Mouse (Mus musculus): ENCODE results near the gene P3h1. TPM values are rescaled to one million over a fixed set of nuclear protein-coding genes. Genes with fewer than 3 reads are reported as not detected.

P3h1 gene
- polyA plus RNA-seq, 1 experiment from 2014 or later: 15.5 TPM

DNA sequence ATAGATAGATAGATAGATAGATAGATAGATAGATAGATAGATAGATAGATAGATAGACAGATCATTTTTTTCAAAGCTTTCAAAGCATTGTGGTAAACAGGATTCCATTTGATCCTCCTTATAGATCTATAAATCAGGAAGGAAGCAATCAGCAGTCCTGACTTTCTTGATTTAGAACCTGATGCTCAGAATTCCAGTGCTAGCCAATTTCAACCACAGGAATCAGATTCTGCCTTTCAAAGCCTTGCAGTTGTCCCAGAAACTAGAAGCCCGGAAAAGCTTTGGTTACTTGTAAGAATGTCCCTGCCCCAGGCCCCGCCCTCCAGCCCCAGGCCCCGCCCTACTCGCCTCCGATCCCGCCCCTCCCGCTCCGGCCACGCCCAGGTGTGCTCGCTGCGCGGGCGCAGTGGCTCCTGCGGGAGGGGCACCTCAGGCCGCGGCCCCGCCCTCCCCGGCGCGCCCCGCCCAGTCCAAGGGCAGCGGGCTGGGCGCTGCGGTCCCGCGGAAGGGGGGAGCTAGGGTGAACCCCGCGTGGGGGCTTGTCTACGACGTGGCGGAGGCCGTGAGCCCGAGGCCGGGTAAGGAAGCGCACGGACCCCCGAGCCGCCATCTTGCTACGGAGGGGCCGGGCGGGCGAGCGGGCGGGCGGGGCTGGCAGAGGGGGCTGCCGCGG, 37.7 kb upstream of the P3h1 start, which contains the start of gene Svbp:
Gene Svbp (plus strand): TSS at position 398 of the 673 bp plus-strand sequence.
- Histone ChIP-seq H3K4me1 (ENCODE audit: control insufficient read depth, insufficient read depth, low read length) (peaks cover 11% of the 10 kb centered on the region), H3K9me3 (ENCODE audit: control insufficient read depth, low read length) (no peaks in the 10 kb centered on the region), H3K27ac (ENCODE audit: low read depth, low read length) (peak within 1 kb of the TSS; percentile 40; the same call in 1 of the 2 replicates), H3K27me3 (ENCODE audit: control insufficient read depth, insufficient read depth, low read length) (no peaks in the 10 kb centered on the region), H3K4me3 (ENCODE audit: low read depth, low read length) (peak within 1 kb of the TSS; percentile 81), H3K36me3 (ENCODE audit: control insufficient read depth, insufficient read depth, low read length) (no peaks in the 10 kb centered on the region), H3K9ac (ENCODE audit: low read length) (peak within 1 kb of the TSS; percentile 84), H3K4me2 (peak within 1 kb of the TSS; percentile 72)
- DNase-seq (ENCODE audit: low spot score, missing footprints) (peak; percentile 99), ATAC-seq (ENCODE audit: low FRiP score) (peak; percentile 93)
- WGBS: under 1% methylated on average over 47 of the region's 47 CpGs

DNA sequence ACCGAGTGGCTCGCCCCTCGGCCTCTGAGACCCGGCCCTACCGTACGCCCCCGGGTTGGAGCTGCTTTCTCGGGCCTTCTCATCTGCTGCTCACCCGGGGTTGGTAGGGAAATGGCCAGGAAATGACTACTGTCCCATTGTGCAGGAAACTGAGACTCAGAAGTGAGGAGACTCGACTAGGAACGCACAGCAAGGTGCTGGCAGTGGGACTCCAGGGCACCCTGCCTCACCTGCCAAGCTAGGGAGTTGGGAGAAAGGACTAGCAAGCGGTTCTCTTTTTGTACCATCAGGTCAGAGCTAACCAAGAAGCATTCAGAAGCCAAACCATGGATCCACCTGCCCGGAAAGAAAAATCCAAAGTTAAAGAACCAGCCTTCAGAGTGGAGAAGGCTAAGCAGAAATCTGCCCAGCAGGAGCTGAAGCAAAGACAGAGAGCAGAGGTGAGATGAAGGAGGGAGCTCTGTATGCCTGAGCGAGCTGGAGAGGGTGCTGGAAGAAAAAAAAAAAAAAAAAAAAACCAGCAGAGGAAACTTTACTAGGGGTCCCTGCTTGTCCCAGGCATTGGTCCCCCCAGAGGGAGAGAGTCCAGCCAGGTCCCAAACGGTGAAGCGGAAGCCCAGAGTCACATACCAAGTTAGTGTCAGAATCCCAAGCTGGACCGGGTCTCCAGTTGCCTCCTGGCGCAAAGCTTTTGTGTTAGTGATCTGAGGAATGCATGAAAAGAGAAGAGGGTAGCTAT, 37.0 kb upstream of the P3h1 start:
- Histone ChIP-seq H3K36me3 (ENCODE audit: control insufficient read depth, insufficient read depth, low read length) (no peaks in the 10 kb centered on the region), H3K27ac (ENCODE audit: low read depth, low read length) (peak overlapping the region; percentile 40; the same call in 1 of the 2 replicates), H3K9ac (ENCODE audit: low read length) (peak overlapping the region; percentile 84), H3K27me3 (ENCODE audit: control insufficient read depth, insufficient read depth, low read length) (no peaks in the 10 kb centered on the region), H3K9me3 (ENCODE audit: control insufficient read depth, low read length) (no peaks in the 10 kb centered on the region), H3K4me2 (peak overlapping the region; percentile 72), H3K4me1 (ENCODE audit: control insufficient read depth, insufficient read depth, low read length) (peaks cover 11% of the 10 kb centered on the region), H3K4me3 (ENCODE audit: low read depth, low read length) (peak overlapping the region; percentile 81)
- 7% methylated on average over 18 of the region's 18 CpGs for WGBS
- peak; percentile 89 for DNase-seq (ENCODE audit: low spot score, missing footprints)
- ATAC-seq (ENCODE audit: low FRiP score): no peak; the same call in 1 of the 2 replicates

DNA sequence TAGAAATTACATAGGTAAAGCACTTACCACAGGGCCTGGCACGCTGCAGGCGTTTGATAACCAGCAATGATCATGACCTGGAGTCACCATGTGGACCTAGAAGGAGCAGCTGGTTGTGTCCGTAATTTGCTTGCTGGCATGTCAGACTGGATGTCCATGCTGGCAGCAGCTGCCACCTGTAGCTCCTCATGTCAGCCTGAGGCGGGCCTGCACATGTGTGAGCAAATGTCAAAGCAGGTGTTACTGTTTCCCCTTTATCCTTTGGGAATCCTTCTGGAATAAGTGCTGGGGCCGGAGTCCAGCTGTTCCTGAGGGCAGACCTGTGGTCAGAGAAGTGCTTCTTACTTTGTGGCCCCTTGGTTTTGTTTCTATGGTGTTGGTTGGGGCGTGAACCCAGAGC, 34.6 kb upstream of the P3h1 start:
- H3K4me1 ChIP-seq (ENCODE audit: control insufficient read depth, insufficient read depth, low read length): peaks cover 11% of the 10 kb centered on the region
- no peak overlapping the region for H3K27ac ChIP-seq (ENCODE audit: low read depth, low read length)
- no peaks in the 10 kb centered on the region for H3K36me3 ChIP-seq (ENCODE audit: control insufficient read depth, insufficient read depth, low read length)
- no peak overlapping the region for H3K4me3 ChIP-seq (ENCODE audit: low read depth, low read length)
- ATAC-seq (ENCODE audit: low FRiP score) (no peak), DNase-seq (ENCODE audit: low spot score, missing footprints) (no peak)
- no peak overlapping the region for H3K9ac ChIP-seq (ENCODE audit: low read length)
- no peaks in the 10 kb centered on the region for H3K27me3 ChIP-seq (ENCODE audit: control insufficient read depth, insufficient read depth, low read length)
- no peak overlapping the region for H3K4me2 ChIP-seq
- 92% methylated on average over 6 of the region's 6 CpGs for WGBS
- no peaks in the 10 kb centered on the region for H3K9me3 ChIP-seq (ENCODE audit: control insufficient read depth, low read length)

DNA sequence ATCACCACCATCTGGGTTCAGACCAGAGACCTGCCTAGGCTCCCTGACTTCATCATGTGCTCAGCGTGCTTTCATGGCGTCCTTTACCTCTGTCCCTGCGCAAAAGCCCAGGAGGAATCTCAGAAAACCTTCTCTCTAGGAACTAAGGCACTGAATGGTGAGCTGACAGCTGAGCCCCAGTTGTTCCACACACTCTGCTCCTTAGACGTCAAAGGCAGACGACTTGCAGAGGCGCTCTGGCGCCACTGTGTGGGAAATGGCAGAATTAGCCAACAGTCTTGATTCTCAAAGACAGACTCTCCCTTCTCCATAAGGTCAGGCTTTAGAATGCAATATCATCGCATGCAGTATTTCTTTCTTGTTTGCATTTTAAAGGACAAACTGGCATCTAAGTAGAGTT, 28.0 kb upstream of the P3h1 start:
- Histone ChIP-seq H3K9ac (ENCODE audit: low read length) (no peak overlapping the region), H3K36me3 (ENCODE audit: control insufficient read depth, insufficient read depth, low read length) (no peaks in the 10 kb centered on the region), H3K4me2 (no peak overlapping the region), H3K4me3 (ENCODE audit: low read depth, low read length) (no peak overlapping the region), H3K27ac (ENCODE audit: low read depth, low read length) (no peak overlapping the region), H3K27me3 (ENCODE audit: control insufficient read depth, insufficient read depth, low read length) (no peaks in the 10 kb centered on the region), H3K4me1 (ENCODE audit: control insufficient read depth, insufficient read depth, low read length) (no peaks in the 10 kb centered on the region), H3K9me3 (ENCODE audit: control insufficient read depth, low read length) (no peaks in the 10 kb centered on the region)
- ATAC-seq (ENCODE audit: low FRiP score) (peak; percentile 59), DNase-seq (ENCODE audit: low spot score, missing footprints) (peak; percentile 94)
- WGBS: 17% methylated on average over 8 of the region's 8 CpGs

DNA sequence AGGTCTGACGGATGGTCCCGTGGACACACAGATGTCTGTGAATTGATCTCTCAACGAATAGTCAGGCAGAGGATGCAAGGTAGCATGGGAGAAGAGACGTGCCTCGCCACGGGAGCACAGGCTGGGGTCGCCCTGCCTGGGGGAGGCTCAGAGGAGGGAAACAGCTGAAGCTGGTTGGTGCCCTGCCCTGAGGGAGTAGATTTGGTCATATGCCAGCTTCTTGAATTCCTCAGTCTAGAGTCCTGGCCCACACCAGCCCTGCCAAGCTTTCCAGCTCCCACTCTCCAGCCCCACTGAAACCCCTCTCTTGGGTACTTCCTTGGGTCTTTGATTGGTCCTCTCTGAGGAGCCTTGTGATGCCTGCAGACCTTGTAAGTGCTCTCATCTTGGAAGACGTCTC, 16.0 kb upstream of the P3h1 start:
- H3K27me3 ChIP-seq (ENCODE audit: control insufficient read depth, insufficient read depth, low read length): no peaks in the 10 kb centered on the region
- H3K9ac ChIP-seq (ENCODE audit: low read length): no peak overlapping the region
- H3K4me3 ChIP-seq (ENCODE audit: low read depth, low read length): no peak overlapping the region
- H3K27ac ChIP-seq (ENCODE audit: low read depth, low read length): no peak overlapping the region
- H3K4me2 ChIP-seq: no peak overlapping the region
- ATAC-seq (ENCODE audit: low FRiP score) (no peak), DNase-seq (ENCODE audit: low spot score, missing footprints) (no peak)
- H3K36me3 ChIP-seq (ENCODE audit: control insufficient read depth, insufficient read depth, low read length): no peaks in the 10 kb centered on the region
- H3K4me1 ChIP-seq (ENCODE audit: control insufficient read depth, insufficient read depth, low read length): 0 out of 2 replicates have a peak, but pooled peaks cover 2% of the 10 kb centered on the region
- WGBS: 78% methylated on average over 8 of the region's 8 CpGs
- no peaks in the 10 kb centered on the region for H3K9me3 ChIP-seq (ENCODE audit: control insufficient read depth, low read length)

DNA sequence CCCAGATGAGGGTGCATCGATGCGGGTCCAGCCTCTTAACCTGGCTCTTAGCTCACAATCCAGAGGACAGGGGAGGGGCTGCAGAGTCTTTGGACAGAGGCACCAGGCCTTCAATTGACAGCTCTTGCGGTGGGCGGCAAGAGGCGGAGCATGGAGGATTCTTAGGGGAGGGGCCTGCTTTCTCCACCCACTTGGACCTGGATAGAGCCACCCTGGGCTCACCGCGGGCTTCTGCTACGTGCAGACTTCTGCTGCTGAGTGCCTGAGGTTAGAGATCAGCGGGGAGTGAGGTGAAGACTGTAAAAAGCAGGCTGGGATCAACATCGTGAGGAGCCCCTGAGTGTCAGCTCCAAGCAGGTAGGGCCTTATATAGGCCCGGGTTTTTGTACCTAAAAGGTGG, 14.5 kb upstream of the P3h1 start, which contains the start of gene Tmem269:
Gene Tmem269 (minus strand): TSS at position 49 of the 400 bp plus-strand sequence.
- no peak within 1 kb of the TSS for H3K4me3 ChIP-seq (ENCODE audit: low read depth, low read length)
- H3K27ac ChIP-seq (ENCODE audit: low read depth, low read length): no peak within 1 kb of the TSS
- no peaks in the 10 kb centered on the region for H3K9me3 ChIP-seq (ENCODE audit: control insufficient read depth, low read length)
- WGBS: 13% methylated on average over 11 of the region's 11 CpGs
- no peaks in the 10 kb centered on the region for H3K36me3 ChIP-seq (ENCODE audit: control insufficient read depth, insufficient read depth, low read length)
- H3K4me2 ChIP-seq: no peak within 1 kb of the TSS
- peak within 1 kb of the TSS; percentile 1; the same call in 1 of the 2 replicates for H3K9ac ChIP-seq (ENCODE audit: low read length)
- no peak for ATAC-seq (ENCODE audit: low FRiP score)
- 0 out of 2 replicates have a peak, but pooled peaks cover 2% of the 10 kb centered on the region for H3K4me1 ChIP-seq (ENCODE audit: control insufficient read depth, insufficient read depth, low read length)
- no peak for DNase-seq (ENCODE audit: low spot score, missing footprints)
- H3K27me3 ChIP-seq (ENCODE audit: control insufficient read depth, insufficient read depth, low read length): no peaks in the 10 kb centered on the region

DNA sequence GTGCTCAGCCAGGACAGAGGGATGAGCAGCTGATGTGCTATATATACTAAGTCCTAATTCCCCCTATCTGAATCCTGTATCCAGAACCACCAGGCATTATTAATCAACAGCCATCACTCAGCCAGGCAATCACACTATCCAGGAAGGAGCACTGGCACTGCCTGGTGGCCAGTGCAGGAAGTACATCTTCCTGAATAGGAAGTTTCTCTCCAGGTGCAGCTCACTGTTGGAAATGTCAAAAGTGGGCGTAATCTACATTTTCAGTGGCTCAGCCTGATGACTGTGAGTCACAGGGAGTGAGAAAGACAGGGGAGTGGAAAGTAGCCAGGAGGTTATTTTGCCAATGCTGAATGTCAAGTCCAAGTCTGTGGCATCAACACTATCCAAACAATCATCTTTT, 9.0 kb upstream of the P3h1 start:
- H3K27ac ChIP-seq (ENCODE audit: low read depth, low read length): no peak overlapping the region
- WGBS: 90% methylated on average over 1 of the region's 1 CpGs
- no peaks in the 10 kb centered on the region for H3K9me3 ChIP-seq (ENCODE audit: control insufficient read depth, low read length)
- no peak overlapping the region for H3K4me2 ChIP-seq
- no peak overlapping the region for H3K4me3 ChIP-seq (ENCODE audit: low read depth, low read length)
- H3K27me3 ChIP-seq (ENCODE audit: control insufficient read depth, insufficient read depth, low read length): no peaks in the 10 kb centered on the region
- ATAC-seq (ENCODE audit: low FRiP score): peak; percentile 49; the same call in 1 of the 2 replicates
- peak; percentile 90 for DNase-seq (ENCODE audit: low spot score, missing footprints)
- peaks cover 9% of the 10 kb centered on the region; the same call in 1 of the 2 replicates for H3K36me3 ChIP-seq (ENCODE audit: control insufficient read depth, insufficient read depth, low read length)
- H3K4me1 ChIP-seq (ENCODE audit: control insufficient read depth, insufficient read depth, low read length): no peaks in the 10 kb centered on the region
- H3K9ac ChIP-seq (ENCODE audit: low read length): no peak overlapping the region

DNA sequence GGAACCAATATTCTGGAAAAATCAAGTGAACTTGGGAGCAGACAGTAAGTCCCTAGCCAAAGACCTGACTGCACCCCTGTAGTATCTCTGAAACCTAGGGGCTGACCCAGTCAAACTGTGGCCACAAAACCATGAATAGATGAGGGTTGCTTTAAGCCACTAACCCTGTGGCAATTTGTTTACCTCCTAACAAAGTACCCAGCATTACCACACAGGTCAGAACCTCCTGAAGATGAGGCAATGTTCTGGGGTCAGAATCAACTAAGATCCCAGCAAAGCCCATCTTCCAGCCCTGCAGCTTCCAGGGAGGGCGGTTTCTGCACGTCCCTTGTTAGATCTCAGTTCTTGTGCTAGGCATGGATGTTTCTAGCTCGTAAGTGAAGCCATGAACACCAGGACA, 8.2 kb upstream of the P3h1 start:
- Histone ChIP-seq H3K4me1 (ENCODE audit: control insufficient read depth, insufficient read depth, low read length) (no peaks in the 10 kb centered on the region), H3K4me3 (ENCODE audit: low read depth, low read length) (no peak overlapping the region), H3K4me2 (no peak overlapping the region), H3K9ac (ENCODE audit: low read length) (no peak overlapping the region), H3K36me3 (ENCODE audit: control insufficient read depth, insufficient read depth, low read length) (peaks cover 9% of the 10 kb centered on the region; the same call in 1 of the 2 replicates), H3K27ac (ENCODE audit: low read depth, low read length) (no peak overlapping the region), H3K9me3 (ENCODE audit: control insufficient read depth, low read length) (no peaks in the 10 kb centered on the region), H3K27me3 (ENCODE audit: control insufficient read depth, insufficient read depth, low read length) (no peaks in the 10 kb centered on the region)
- ATAC-seq (ENCODE audit: low FRiP score) (no peak), DNase-seq (ENCODE audit: low spot score, missing footprints) (no peak)
- WGBS: 92% methylated on average over 3 of the region's 3 CpGs

DNA sequence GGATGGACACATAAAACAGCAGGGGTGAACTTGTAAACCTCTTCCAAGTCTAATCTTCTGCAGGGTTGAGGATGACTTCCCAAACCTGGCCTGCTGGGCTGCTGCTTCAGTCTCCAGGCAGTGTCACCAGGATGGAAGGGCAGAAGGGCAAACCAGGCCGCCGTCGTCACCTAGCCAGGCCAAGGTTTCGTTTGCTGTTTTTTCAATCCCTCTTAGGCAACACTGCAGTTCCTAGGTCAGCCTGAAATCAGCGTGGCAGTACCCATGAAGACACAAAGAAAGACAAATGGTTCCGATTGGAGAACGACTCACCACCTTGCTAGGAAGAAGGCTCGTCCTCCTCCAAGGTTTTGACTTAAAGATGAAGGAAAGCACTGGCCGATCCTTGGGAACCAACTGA, 7.0 kb upstream of the P3h1 start:
- peaks cover 9% of the 10 kb centered on the region; the same call in 1 of the 2 replicates for H3K36me3 ChIP-seq (ENCODE audit: control insufficient read depth, insufficient read depth, low read length)
- H3K4me1 ChIP-seq (ENCODE audit: control insufficient read depth, insufficient read depth, low read length): no peaks in the 10 kb centered on the region
- H3K27ac ChIP-seq (ENCODE audit: low read depth, low read length): no peak overlapping the region
- no peak overlapping the region for H3K9ac ChIP-seq (ENCODE audit: low read length)
- H3K27me3 ChIP-seq (ENCODE audit: control insufficient read depth, insufficient read depth, low read length): no peaks in the 10 kb centered on the region
- H3K4me2 ChIP-seq: no peak overlapping the region
- H3K4me3 ChIP-seq (ENCODE audit: low read depth, low read length): no peak overlapping the region
- no peaks in the 10 kb centered on the region for H3K9me3 ChIP-seq (ENCODE audit: control insufficient read depth, low read length)
- ATAC-seq (ENCODE audit: low FRiP score) (no peak), DNase-seq (ENCODE audit: low spot score, missing footprints) (no peak)
- WGBS: 91% methylated on average over 9 of the region's 9 CpGs

Data from midbrain, embryonic 11.5 days (tissue).